Mouse (Mus musculus): ENCODE measurements around the gene Cldn2.
A peak's percentile ranks its signal among the peaks of the same experiment; 100 is the strongest.

Gene Cldn2

GRCm38 (mm10) chrX:139807391-139807790 is 6.8 kb downstream of the Cldn2 start:
- DNase-seq (ENCODE audit: low spot score in 2 of 2): no peak

GRCm38 (mm10) chrX:139808085-139808484 is 7.5 kb downstream of the Cldn2 start:
- no peak for DNase-seq (ENCODE audit: low spot score in 2 of 2)

GRCm38 (mm10) chrX:139808501-139808900 is 7.9 kb downstream of the Cldn2 start:
- DNase-seq (ENCODE audit: low spot score in 2 of 2): no peak

GRCm38 (mm10) chrX:139812636-139813298 is 12.1 kb downstream of the Cldn2 start:
- DNase-seq (ENCODE audit: low spot score in 2 of 2): no peak

GRCm38 (mm10) chrX:139813299-139814002 is 12.8 kb downstream of the Cldn2 start:
- no peak for DNase-seq (ENCODE audit: low spot score in 2 of 2)

GRCm38 (mm10) chrX:139814018-139814635 is 13.5 kb downstream of the Cldn2 start:
- DNase-seq (ENCODE audit: low spot score in 2 of 2): no peak

- DNase-seq (ENCODE audit: low spot score in 2 of 2): no peak
Observed at GRCm38 (mm10) chrX:139815201-139815600, 14.6 kb downstream of the Cldn2 start.

- DNase-seq (ENCODE audit: low spot score in 2 of 2): no peak
Observed at GRCm38 (mm10) chrX:139825402-139825801, 24.8 kb downstream of the Cldn2 start.

- DNase-seq (ENCODE audit: low spot score in 2 of 2): no peak
Observed at GRCm38 (mm10) chrX:139826926-139827325, 26.3 kb downstream of the Cldn2 start.

- DNase-seq (ENCODE audit: low spot score in 2 of 2): no peak
Observed at GRCm38 (mm10) chrX:139828363-139829092, 27.9 kb downstream of the Cldn2 start.

- DNase-seq (ENCODE audit: low spot score in 2 of 2): peak in 1 of 2 experiments; percentile 19
Observed at GRCm38 (mm10) chrX:139832464-139832863, 31.8 kb downstream of the Cldn2 start.

GRCm38 (mm10) chrX:139839057-139839456 is 38.4 kb downstream of the Cldn2 start:
- no peak for DNase-seq (ENCODE audit: low spot score in 2 of 2)

GRCm38 (mm10) chrX:139841091-139841490 is 40.5 kb downstream of the Cldn2 start:
- DNase-seq (ENCODE audit: low spot score in 2 of 2): no peak

- no peak for DNase-seq (ENCODE audit: low spot score in 2 of 2)
Observed at GRCm38 (mm10) chrX:139854795-139855194, 54.2 kb downstream of the Cldn2 start.

GRCm38 (mm10) chrX:139859402-139859801 is 58.8 kb downstream of the Cldn2 start:
- no peak for DNase-seq (ENCODE audit: low spot score in 2 of 2)
